Mouse (Mus musculus) urinary bladder, postnatal 0 days (tissue): ENCODE measurements around the gene Defb41. TPM values are rescaled to one million over a fixed set of nuclear protein-coding genes. Genes with fewer than 3 reads are reported as not detected.

ENCODE experiments used
- polyA plus RNA-seq: library from polyadenylated mRNA; unstranded; fragments of >200 nt; fragmentation: Nextera tagmentation; extraction: Ambion mirVana; gene quantifications from 2 replicates; pipeline ENCODE4 v1.2.1, GENCODE M21; 2015

Gene Defb41
- not detected in 2 replicates for polyA plus RNA-seq

GRCm38 (mm10) chr1:18265038-18265437, at the start of gene Defb41:
Defb41 (minus strand) TSS chr1:18265138.

GRCm38 (mm10) chr1:18237343-18237742, 27.6 kb downstream of the Defb41 start, which contains the start of gene Defb18:
Defb18 (minus strand) TSS chr1:18237443.

Other genes starting within 250 kb of the Defb41 start
- gene Crisp4, start 119.2 kb downstream of the Defb41 start, polyA plus RNA-seq = not detected in 2 replicates
- not detected in 2 replicates for gene Defb18, start 27.7 kb downstream of the Defb41 start, polyA plus RNA-seq